Mouse (Mus musculus) kidney, postnatal 0 days (tissue): Measurements from ENCODE around the gene Dis3l2. TPM values are rescaled to one million over a fixed set of nuclear protein-coding genes. Genes with fewer than 3 reads are reported as not detected.

Experiments used
- ATAC-seq: fragments of 200-750 bp; cut with Nextera tagmentation; replicated peaks from 2 replicates; pipeline ENCODE4 v1.8.0; 2017; ENCODE audit warnings: low read depth, moderate number of reproducible peaks, moderate TSS enrichment, moderate library complexity; ENCODE audit not compliant: low FRiP score
- DNase-seq: peaks from one replicate; pipeline ENCODE4 v3.0.0-alpha.2; 2016; ENCODE audit warnings: low spot score
- H3K27ac ChIP-seq: fragments of 300-500 bp; sonication (generic); 2 replicates; pipeline ENCODE4 v1.5.1; 2014; ENCODE audit warnings: mild to moderate bottlenecking
- H3K27me3 ChIP-seq: fragments of 300-500 bp; sonication (generic); 2 replicates; pipeline ENCODE4 v1.6.1; 2014; ENCODE audit warnings: low read length, mixed read lengths; ENCODE audit not compliant: insufficient read depth
- H3K36me3 ChIP-seq: fragments of 300-500 bp; sonication (generic); 2 replicates; pipeline ENCODE4 v1.6.1; 2014; ENCODE audit warnings: low read length, mixed read lengths; ENCODE audit not compliant: insufficient read depth
- H3K4me1 ChIP-seq: fragments of 300-500 bp; sonication (generic); replicated peaks from 2 replicates; pipeline ENCODE4 v1.6.1; 2014; ENCODE audit warnings: antibody characterized with exemption, low read length, mixed read lengths; ENCODE audit not compliant: insufficient read depth
- H3K4me2 ChIP-seq: fragments of 300-500 bp; sonication (generic); 2 replicates; pipeline ENCODE4 v1.6.1; 2014; ENCODE audit warnings: mild to moderate bottlenecking, low read length, moderate library complexity, mixed read lengths
- H3K4me3 ChIP-seq: fragments of 300-500 bp; sonication (generic); replicated peaks from 2 replicates; pipeline ENCODE4 v1.5.1; 2014; ENCODE audit warnings: low read depth, low read length
- H3K9ac ChIP-seq: fragments of 300-500 bp; sonication (generic); 2 replicates; pipeline ENCODE4 v1.6.1; 2014; ENCODE audit warnings: low read depth, low read length
- H3K9me3 ChIP-seq: fragments of 300-500 bp; sonication (generic); replicated peaks from 2 replicates; pipeline ENCODE4 v1.6.1; 2016; ENCODE audit warnings: low read length, inconsistent platforms, mixed read lengths
- CTCF ChIP-seq: IDR thresholded peaks from 2 replicates; pipeline ENCODE4 v1.5.1; 2016; ENCODE audit warnings: antibody characterized with exemption, low read depth, mild to moderate bottlenecking, moderate library complexity
- WGBS: fragments of 180-500 bp; shearing (Covaris S2); extraction: QIAGEN DNeasy Blood & Tissue Kit; methylation state at CpG from one replicate; pipeline ENCODE4 v1.1.7; 2014; 5-methylcytosine and 5-hydroxymethylcytosine counted together
- polyA plus RNA-seq: library from polyadenylated mRNA; unstranded; fragments of >200 nt; fragmentation: Nextera tagmentation; extraction: Ambion mirVana; gene quantifications from 2 replicates; pipeline ENCODE4 v1.2.1, GENCODE M21; 2015

The Dis3l2 gene
- polyA plus RNA-seq, 1 experiment from 2014 or later: 20.9 TPM

- WGBS: 63% methylated on average over 5 of the region's 5 CpGs
- Histone ChIP-seq H3K4me1 (no peaks in the 10 kb centered on the region), H3K4me2 (no peak overlapping the region), H3K27me3 (no peaks in the 10 kb centered on the region), H3K9me3 (no peaks in the 10 kb centered on the region), H3K4me3 (no peak overlapping the region), H3K36me3 (no peaks in the 10 kb centered on the region), H3K9ac (no peak overlapping the region), H3K27ac (no peak overlapping the region)
- ATAC-seq (no peak), DNase-seq (no peak)
- no peak for TF ChIP-seq CTCF
These were observed 289.2 kb downstream of the Dis3l2 start for GRCm38 (mm10) chr1:86992849-86993248.

- H3K4me2 ChIP-seq: no peak overlapping the region
- H3K36me3 ChIP-seq: no peaks in the 10 kb centered on the region
- H3K4me3 ChIP-seq: no peak overlapping the region
- no peaks in the 10 kb centered on the region for H3K4me1 ChIP-seq
- H3K9me3 ChIP-seq: no peaks in the 10 kb centered on the region
- H3K9ac ChIP-seq: no peak overlapping the region
- no peak overlapping the region for H3K27ac ChIP-seq
- no peak for ATAC-seq
- DNase-seq: no peak
- no peak for TF ChIP-seq CTCF
- no peaks in the 10 kb centered on the region for H3K27me3 ChIP-seq
These were observed 290.4 kb downstream of the Dis3l2 start for GRCm38 (mm10) chr1:86994023-86994422.

DNA sequence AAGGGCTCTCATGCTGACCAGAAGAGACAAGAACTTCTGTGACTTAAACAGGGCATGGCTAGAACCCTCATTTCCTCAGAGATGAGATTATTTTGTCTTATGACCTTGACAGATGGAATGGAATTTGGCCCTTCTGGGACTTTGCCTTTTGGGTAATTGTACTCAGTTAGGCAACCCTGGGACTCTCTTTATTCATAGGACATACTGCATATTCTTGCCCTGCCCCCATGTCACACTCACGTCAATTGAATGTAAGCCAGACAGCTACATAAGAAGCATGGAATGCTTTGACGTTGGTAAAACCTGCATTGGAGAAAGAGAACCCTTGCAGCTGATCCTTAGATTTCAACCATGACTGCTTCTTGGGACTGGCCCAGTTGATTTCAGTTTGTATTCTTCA lies 294.4 kb downstream of the Dis3l2 start:
- 78% methylated on average over 2 of the region's 2 CpGs for whole genome bisulfite sequencing
- no peaks in the 10 kb centered on the region for H3K27me3 ChIP-seq
- ATAC-seq: no peak
- no peak for DNase-seq
- H3K4me2 ChIP-seq: no peak overlapping the region
- TF ChIP-seq CTCF: no peak
- no peaks in the 10 kb centered on the region for H3K4me1 ChIP-seq
- H3K9ac ChIP-seq: no peak overlapping the region
- H3K27ac ChIP-seq: no peak overlapping the region
- no peaks in the 10 kb centered on the region for H3K9me3 ChIP-seq
- no peaks in the 10 kb centered on the region for H3K36me3 ChIP-seq
- no peak overlapping the region for H3K4me3 ChIP-seq

GRCm38 (mm10) chr1:87001365-87001764 lies 297.8 kb downstream of the Dis3l2 start:
- Histone ChIP-seq H3K4me1 (no peaks in the 10 kb centered on the region), H3K4me2 (no peak overlapping the region), H3K27me3 (no peaks in the 10 kb centered on the region), H3K9me3 (no peaks in the 10 kb centered on the region), H3K9ac (no peak overlapping the region), H3K36me3 (no peaks in the 10 kb centered on the region), H3K4me3 (no peak overlapping the region), H3K27ac (no peak overlapping the region)
- DNase-seq (no peak), ATAC-seq (no peak)
- no peak for TF ChIP-seq CTCF
- 83% methylated on average over 5 of the region's 5 CpGs for WGBS

DNA sequence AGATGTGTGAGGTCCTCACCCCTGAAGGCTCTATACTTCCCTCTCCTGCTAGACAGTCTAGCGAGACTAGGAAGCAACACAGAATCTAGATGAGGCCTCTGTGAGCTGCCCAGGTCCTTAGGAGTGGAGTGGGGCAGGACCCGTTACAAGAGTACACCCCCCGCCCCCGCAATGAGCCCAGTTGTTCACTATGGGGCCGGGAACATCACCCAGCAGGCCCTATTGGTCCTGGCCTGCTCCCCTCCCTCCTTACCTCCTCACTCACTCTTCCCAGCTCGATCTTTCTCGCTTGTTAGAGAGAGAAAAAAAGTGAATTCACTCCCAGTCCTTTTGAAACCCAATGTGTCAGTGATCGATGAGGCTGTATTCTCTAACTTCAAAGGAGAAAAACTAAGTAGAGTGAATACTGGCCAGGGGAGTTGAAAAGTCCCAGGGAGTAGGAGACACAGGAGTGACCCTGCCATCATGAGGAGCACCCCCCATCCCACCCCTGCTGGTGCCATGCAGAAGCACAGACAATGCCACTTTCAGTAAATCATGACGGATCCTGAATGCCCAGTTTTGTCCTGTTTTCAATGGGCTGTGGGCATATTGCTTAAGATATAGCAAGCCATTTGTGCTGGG lies 299.0 kb downstream of the Dis3l2 start:
- DNase-seq: no peak
- H3K4me2 ChIP-seq: no peak overlapping the region
- H3K4me3 ChIP-seq: no peak overlapping the region
- no peaks in the 10 kb centered on the region for H3K9me3 ChIP-seq
- no peaks in the 10 kb centered on the region for H3K27me3 ChIP-seq
- H3K9ac ChIP-seq: no peak overlapping the region
- WGBS: 37% methylated on average over 9 of the region's 9 CpGs
- no peak overlapping the region for H3K27ac ChIP-seq
- H3K4me1 ChIP-seq: no peaks in the 10 kb centered on the region
- H3K36me3 ChIP-seq: no peaks in the 10 kb centered on the region
- no peak for TF ChIP-seq CTCF
- ATAC-seq: no peak

DNA sequence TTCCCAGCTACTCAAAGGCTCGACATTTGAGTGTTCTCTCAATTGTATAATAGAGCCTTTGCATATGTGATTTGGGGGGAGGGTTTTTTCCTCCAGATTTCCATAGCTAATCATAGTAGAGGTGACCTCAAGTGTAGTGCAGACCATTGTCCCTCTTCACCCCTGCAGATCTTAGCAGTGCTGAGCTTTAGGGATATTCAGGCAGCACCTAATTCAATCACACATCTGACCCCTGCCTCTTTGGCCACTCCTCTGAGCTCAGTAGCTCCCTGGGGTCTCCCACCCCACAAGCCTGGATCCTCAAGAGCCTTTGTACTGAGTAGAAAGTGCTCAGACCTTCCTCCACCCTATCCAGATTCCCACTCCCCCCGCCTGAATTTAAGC lies 299.6 kb downstream of the Dis3l2 start:
- H3K36me3 ChIP-seq: no peaks in the 10 kb centered on the region
- H3K4me3 ChIP-seq: no peak overlapping the region
- no peaks in the 10 kb centered on the region for H3K9me3 ChIP-seq
- ATAC-seq (no peak), DNase-seq (no peak)
- no peaks in the 10 kb centered on the region for H3K27me3 ChIP-seq
- H3K27ac ChIP-seq: no peak overlapping the region
- no peaks in the 10 kb centered on the region for H3K4me1 ChIP-seq
- no peak overlapping the region for H3K4me2 ChIP-seq
- TF ChIP-seq CTCF: no peak
- 26% methylated on average over 2 of the region's 2 CpGs for WGBS
- H3K9ac ChIP-seq: no peak overlapping the region

DNA sequence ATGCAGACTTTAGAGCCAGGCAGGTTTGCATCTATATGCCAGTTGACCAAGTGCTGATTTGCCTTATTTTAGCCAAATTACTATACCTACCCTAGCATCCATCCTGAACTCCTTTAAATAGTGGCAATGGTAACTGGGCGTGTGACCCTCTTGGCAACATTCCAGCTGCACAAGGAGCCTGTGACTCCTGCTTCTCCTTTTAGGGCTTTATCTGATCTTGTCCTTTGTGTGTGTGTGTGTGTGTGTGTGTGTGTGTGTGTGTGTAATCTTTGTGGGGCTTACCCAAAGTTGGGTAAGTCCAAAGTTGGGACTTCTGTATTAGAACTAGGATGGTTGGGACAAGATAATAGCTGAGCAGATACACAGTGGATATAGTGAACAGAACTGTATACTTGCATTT lies 302.8 kb downstream of the Dis3l2 start:
- no peaks in the 10 kb centered on the region for H3K9me3 ChIP-seq
- H3K9ac ChIP-seq: no peak overlapping the region
- H3K36me3 ChIP-seq: no peaks in the 10 kb centered on the region
- no peak for TF ChIP-seq CTCF
- no peaks in the 10 kb centered on the region for H3K4me1 ChIP-seq
- H3K27me3 ChIP-seq: no peaks in the 10 kb centered on the region
- H3K27ac ChIP-seq: no peak overlapping the region
- 64% methylated on average over 1 of the region's 1 CpGs for WGBS
- DNase-seq (no peak), ATAC-seq (no peak)
- no peak overlapping the region for H3K4me2 ChIP-seq
- no peak overlapping the region for H3K4me3 ChIP-seq
